Mouse (Mus musculus): ENCODE results near the gene Stag3. TPM values are rescaled to one million over a fixed set of nuclear protein-coding genes. Genes with fewer than 3 reads are reported as not detected.

The Stag3 gene
- polyA plus RNA-seq, 1 experiment from 2014 or later: 3.2 TPM

GRCm38 (mm10) chr5:138343216-138343615 is 63.2 kb downstream of the Stag3 start:
- no peaks in the 10 kb centered on the region for H3K4me1 ChIP-seq (ENCODE audit: control insufficient read depth, insufficient read depth, low read length)
- no peak overlapping the region for H3K27ac ChIP-seq (ENCODE audit: low read length)
- no peaks in the 10 kb centered on the region for H3K9me3 ChIP-seq (ENCODE audit: control insufficient read depth, low read length)
- no peak for ATAC-seq
- no peak overlapping the region for H3K4me2 ChIP-seq (ENCODE audit: low read depth, low read length)
- H3K27me3 ChIP-seq (replicated peaks; ENCODE audit: control insufficient read depth, insufficient read depth, low read length): no peaks in the 10 kb centered on the region
- H3K36me3 ChIP-seq (ENCODE audit: control insufficient read depth, insufficient read depth, low read length): no peaks in the 10 kb centered on the region
- H3K9ac ChIP-seq (ENCODE audit: low read depth, low read length): no peak overlapping the region
- no peak overlapping the region for H3K4me3 ChIP-seq (ENCODE audit: low read length)
- 88% methylated on average over 3 of the region's 3 CpGs for WGBS

Other genes with a start within 250 kb of the Stag3 start
- not detected in 2 replicates for gene Smok3c, start 227.0 kb upstream of the Stag3 start, polyA plus RNA-seq (2015; fragmentation: Nextera tagmentation; extraction: Ambion mirVana)
- gene Zkscan1, start 195.2 kb upstream of the Stag3 start, polyA plus RNA-seq (2015; fragmentation: Nextera tagmentation; extraction: Ambion mirVana): 11.1 and 12.3 TPM in 2 replicates
- 40.8 and 44.2 TPM in 2 replicates for gene Zscan21, start 163.3 kb upstream of the Stag3 start, polyA plus RNA-seq (2015; fragmentation: Nextera tagmentation; extraction: Ambion mirVana)
- gene Zfp113, start 124.5 kb upstream of the Stag3 start, polyA plus RNA-seq (2015; fragmentation: Nextera tagmentation; extraction: Ambion mirVana): 11.7 and 11.8 TPM in 2 replicates
- 282 and 303 TPM in 2 replicates for gene Cops6, start 119.2 kb upstream of the Stag3 start, polyA plus RNA-seq (2015; fragmentation: Nextera tagmentation; extraction: Ambion mirVana)
- gene Ap4m1, start 108.2 kb upstream of the Stag3 start, polyA plus RNA-seq (2015; fragmentation: Nextera tagmentation; extraction: Ambion mirVana): 16.7 and 17.1 TPM in 2 replicates
- 128 and 147 TPM in 2 replicates for gene Mcm7, start 107.8 kb upstream of the Stag3 start, polyA plus RNA-seq (2015; fragmentation: Nextera tagmentation; extraction: Ambion mirVana)
- gene Taf6, start 92.8 kb upstream of the Stag3 start, polyA plus RNA-seq (2015; fragmentation: Nextera tagmentation; extraction: Ambion mirVana): 64.5 and 69.2 TPM in 2 replicates
- gene Cnpy4, start 92.8 kb upstream of the Stag3 start, polyA plus RNA-seq (2015; fragmentation: Nextera tagmentation; extraction: Ambion mirVana): 29.9 and 33.7 TPM in 2 replicates
- gene Mblac1, start 85.9 kb upstream of the Stag3 start, polyA plus RNA-seq (2015; fragmentation: Nextera tagmentation; extraction: Ambion mirVana): 5.7 and 7.0 TPM in 2 replicates
- gene Nxpe5, start 54.3 kb upstream of the Stag3 start, polyA plus RNA-seq (2015; fragmentation: Nextera tagmentation; extraction: Ambion mirVana): not detected in 2 replicates
- 101 and 107 TPM in 2 replicates for gene Lamtor4, start 24.8 kb upstream of the Stag3 start, polyA plus RNA-seq (2015; fragmentation: Nextera tagmentation; extraction: Ambion mirVana)
- 3.7 and 3.9 TPM in 2 replicates for gene BC037034, start 16.2 kb upstream of the Stag3 start, polyA plus RNA-seq (2015; fragmentation: Nextera tagmentation; extraction: Ambion mirVana)
- gene Gal3st4, start 7.4 kb upstream of the Stag3 start, polyA plus RNA-seq (2015; fragmentation: Nextera tagmentation; extraction: Ambion mirVana): 0.80 and 0.92 TPM in 2 replicates
- gene Gm43720, start 282 bp upstream of the Stag3 start, polyA plus RNA-seq (2015; fragmentation: Nextera tagmentation; extraction: Ambion mirVana): 0.06 TPM in 2 replicates
- 11.2 and 13.1 TPM in 2 replicates for gene Gpc2, start 235 bp upstream of the Stag3 start, polyA plus RNA-seq (2015; fragmentation: Nextera tagmentation; extraction: Ambion mirVana)
- 0.44 and 0.47 TPM in 2 replicates for gene Pvrig, start 61.7 kb downstream of the Stag3 start, polyA plus RNA-seq (2015; fragmentation: Nextera tagmentation; extraction: Ambion mirVana)
- gene Zfp157, start 161.2 kb downstream of the Stag3 start, polyA plus RNA-seq (2015; fragmentation: Nextera tagmentation; extraction: Ambion mirVana): 22.0 and 24.0 TPM in 2 replicates

Measured in intestine, embryonic 16.5 days (tissue).